Mouse (Mus musculus) C2C12 (cell line): ENCODE results near the gene Mylip.

ENCODE experiments used
- CTCF ChIP-seq: IDR thresholded peaks from one replicate; pipeline ENCODE4 v1.5.1; 2011; ENCODE audit not compliant: control insufficient read depth, insufficient read depth, insufficient read length
- FOSL1 ChIP-seq: IDR thresholded peaks from one replicate; pipeline ENCODE4 v1.8.0; 2011; ENCODE audit warnings: mild to moderate bottlenecking, low read length; ENCODE audit not compliant: poor library complexity, insufficient read depth, severe bottlenecking
- MAX ChIP-seq: IDR thresholded peaks from one replicate; pipeline ENCODE4 v1.6.1; 2011; ENCODE audit warnings: mild to moderate bottlenecking, control low read depth
- MYOD1 ChIP-seq: IDR thresholded peaks from one replicate; pipeline ENCODE4 v1.6.1; 2011; ENCODE audit warnings: low read depth; ENCODE audit not compliant: control insufficient read depth, insufficient read length
- MYOG ChIP-seq: IDR thresholded peaks from one replicate; pipeline ENCODE4 v1.6.1; 2011; ENCODE audit not compliant: control insufficient read depth, insufficient read length; ENCODE audit errors: extremely low read depth

DNA sequence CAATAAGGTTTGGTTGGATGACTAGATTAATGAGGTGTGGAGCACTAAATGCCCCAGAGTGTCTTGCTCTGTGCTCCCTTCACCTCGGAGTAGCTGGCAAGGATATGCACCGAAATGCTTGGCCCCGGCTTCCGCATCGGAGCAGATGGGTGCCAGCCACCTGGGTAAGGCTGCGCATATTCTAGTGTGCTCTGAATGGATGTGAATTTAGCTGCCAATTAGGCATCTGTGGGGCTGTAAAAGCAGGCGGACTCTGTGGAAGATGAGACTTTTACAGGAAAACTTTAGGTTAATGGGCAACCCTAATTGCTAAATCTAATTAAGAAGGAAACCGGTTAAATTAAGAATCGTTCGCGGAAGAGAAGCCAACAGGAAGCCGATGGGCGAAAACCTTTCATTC, 32.7 kb downstream of the Mylip start:
- no peak for TF ChIP-seq CTCF
- no peak for TF ChIP-seq MYOD1
- TF ChIP-seq MAX: no peak
- no peak for TF ChIP-seq FOSL1
- TF ChIP-seq MYOG: no peak
